Mouse (Mus musculus): ENCODE data around the gene Inpp5a.

Gene Inpp5a

DNA sequence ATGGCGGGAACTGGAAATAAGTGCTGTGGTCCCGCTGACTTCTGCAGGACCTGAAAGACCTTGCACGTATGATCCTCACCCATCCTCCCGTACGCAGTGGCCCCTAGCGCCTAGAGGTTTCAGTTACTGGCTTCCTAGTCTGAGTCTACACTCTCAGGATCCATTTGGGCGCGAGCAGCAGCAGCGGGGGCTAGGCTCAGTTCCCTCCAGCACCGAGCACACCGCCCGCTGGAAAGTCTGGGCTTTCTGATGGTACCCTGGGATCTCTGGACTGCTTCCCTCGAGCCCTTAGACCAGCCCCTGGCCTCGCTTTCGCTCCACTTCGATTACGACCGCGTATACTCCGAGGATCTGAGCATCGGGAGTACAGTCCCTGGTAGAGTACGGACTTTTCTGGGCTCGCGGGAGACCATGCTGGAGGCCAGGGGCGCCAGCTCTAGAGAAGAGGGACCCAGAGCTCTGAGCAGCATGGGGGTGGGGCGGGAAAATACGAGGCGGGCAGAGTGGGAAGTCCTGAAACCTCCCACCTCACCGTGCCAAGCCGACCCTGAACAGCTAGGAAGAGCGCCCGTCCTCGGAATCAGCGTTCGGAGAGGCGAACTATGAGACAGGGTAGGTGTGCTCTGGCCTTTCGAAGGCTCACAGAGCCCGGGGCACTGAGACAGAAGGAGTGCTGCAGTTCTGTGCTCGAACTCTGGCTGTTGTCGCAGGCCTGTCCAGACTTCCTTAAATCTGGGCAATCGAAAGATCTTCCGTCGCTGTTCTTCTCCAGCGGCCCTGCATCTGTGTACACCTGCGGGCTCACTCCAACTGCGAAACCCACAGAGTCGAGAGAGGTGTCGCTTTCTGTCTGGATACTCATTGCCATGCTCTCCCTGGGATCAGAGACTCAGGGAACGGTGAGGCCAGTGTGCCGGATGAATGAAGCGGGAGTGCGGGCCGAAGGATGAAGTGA lies 195.6 kb downstream of the Inpp5a start:
- no peak for DNase-seq

GRCm38 (mm10) chr7:139585183-139585821 lies 196.4 kb downstream of the Inpp5a start:
- DNase-seq = no peak

GRCm38 (mm10) chr7:139587919-139588318 lies 199.0 kb downstream of the Inpp5a start:
- no peak for DNase-seq

- DNase-seq = peak; percentile 30
Measured at GRCm38 (mm10) chr7:139590302-139590701, 201.4 kb downstream of the Inpp5a start.

- DNase-seq = no peak
Measured at GRCm38 (mm10) chr7:139591311-139591710, 202.4 kb downstream of the Inpp5a start.

DNA sequence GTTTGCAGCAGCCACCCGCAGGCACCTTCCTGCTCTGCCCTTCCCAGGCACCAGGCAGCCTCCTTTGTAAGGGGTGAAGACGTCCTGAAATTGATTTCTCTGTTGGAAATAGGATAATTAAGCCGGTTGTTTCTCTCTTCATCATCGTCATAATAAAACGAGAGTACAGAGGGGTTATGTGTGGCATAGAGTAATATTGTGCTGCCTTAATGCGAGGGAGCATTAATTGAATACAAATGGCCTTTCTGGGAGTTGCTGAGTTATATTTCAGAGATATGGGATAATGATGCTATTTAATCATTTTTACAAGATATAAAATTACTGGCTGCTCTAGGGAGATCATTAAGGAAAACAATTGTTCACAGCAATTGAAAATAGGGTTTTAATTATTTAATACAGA lies 206.4 kb downstream of the Inpp5a start:
- DNase-seq = no peak

DNA sequence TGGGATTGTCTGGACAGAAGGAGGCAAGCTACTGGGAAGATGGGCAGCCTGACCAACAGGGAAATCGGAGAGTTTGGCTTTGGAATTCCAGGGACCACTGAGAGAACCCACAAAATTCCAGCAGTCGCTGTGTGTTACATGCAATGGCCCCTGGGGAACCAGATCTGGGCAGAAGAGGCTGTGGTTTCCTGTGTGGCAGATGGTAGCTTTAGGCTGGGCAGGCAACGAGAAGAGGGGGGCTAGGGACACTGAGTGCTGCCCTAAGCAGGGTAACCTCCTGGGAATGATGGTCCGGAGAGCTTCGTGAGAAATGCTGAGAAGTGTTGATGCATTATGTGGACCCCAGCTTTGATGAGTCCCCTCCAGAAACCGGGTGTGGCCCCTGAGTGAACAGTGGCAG lies 207.0 kb downstream of the Inpp5a start:
- DNase-seq = no peak

DNA sequence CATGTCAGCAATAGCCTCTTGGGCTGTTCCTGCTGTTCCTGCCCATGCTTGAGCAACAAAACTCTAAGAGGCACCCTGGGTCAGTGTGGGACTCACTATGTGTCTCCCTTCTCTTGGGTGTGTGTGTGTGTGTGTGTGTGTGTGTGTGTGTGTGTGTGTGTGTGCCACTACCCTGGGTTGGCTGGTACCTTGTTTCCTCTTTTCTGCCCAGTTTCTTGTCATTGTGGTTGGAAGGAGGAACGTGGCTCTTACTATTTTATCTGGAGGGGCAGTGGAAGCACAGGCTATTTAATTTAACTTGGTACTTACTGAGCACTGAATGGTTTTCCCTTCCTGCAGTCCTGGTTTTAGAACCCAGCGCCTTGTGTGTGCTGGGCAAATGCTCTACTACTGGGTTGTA lies 221.4 kb downstream of the Inpp5a start:
- DNase-seq = no peak

DNA sequence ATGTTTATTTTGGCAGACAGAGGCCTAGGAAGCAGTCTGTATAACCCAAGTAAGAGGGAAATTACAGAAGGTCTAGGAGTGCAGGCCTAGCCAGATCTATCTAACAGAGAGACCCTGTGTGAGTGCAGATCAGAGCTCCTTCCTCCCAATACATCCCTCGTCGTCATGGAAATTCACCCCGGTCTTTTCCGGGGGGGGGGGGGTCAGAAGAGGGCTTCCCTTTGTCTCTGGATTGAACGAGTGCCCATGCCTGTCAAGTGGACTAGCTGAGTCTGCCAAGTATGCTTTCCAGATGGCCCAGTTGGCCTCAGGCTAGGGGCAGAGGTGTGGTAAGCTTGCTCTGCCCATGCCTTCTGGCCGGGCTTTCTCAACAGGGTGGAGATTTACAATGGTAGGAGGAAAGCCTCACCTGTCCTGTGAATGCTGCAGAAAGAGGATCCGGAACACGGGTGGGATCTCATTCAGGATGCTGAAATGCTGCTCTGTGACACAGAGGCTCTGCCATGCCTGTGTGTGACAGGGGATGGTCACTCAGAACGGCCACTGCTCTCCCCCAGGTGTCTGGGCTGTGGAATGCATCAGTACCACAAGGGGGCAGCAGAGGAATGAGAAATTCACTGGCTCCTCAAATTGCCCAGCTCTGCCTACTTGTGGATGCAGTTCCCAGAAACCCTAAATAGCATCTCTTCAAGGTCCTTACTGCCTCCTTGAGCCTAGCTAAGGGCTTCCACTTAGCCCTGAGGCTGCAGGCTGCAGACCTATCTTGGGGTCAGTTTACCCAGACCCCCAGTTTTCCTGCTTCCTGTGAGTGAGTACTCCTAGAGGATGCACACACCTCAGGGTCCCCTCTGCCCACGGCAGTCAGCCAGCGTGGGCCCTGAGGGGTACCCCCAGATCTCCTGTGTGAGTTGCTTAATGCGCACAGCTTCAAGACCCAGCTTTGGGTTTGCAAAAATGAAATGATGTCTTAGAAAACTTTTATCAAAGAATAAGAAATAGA lies 227.2 kb downstream of the Inpp5a start:
- DNase-seq = peak; percentile 69

GRCm38 (mm10) chr7:139622568-139622967 lies 233.7 kb downstream of the Inpp5a start:
- DNase-seq = no peak

DNA sequence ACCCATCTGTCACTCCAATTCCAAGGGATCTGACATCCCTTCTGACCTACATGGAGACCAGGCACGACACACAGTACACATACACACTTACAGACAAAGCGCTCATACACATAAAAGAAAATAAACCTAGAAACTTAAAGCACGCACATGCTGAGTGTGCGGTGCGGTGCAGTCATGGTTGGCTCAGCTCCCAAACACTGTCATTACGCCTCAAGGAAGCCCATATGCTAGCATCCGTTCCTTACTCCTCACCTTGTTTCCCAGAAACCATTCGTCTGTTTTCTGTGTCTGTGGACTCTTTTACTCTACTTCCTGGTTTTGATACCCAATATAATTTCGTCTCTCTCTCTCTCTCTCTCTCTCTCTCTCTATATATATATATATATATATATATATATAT lies 236.2 kb downstream of the Inpp5a start:
- DNase-seq = no peak

Measured in right cerebral cortex, postnatal 14 days (tissue).